Mouse (Mus musculus) heart, embryonic 11.5 days (tissue): ENCODE data around the gene 2700081O15Rik. TPM values are rescaled to one million over a fixed set of nuclear protein-coding genes. Genes with fewer than 3 reads are reported as not detected.

Experiments
- ATAC-seq: fragments of 200-750 bp; cut with Nextera tagmentation; replicated peaks from 2 replicates; pipeline ENCODE4 v1.8.0; 2017; ENCODE audit warnings: moderate library complexity; ENCODE audit not compliant: insufficient number of reproducible peaks, low FRiP score, low TSS enrichment
- H3K27ac ChIP-seq: fragments of 300-500 bp; sonication (generic); 2 replicates; pipeline ENCODE4 v1.5.1; 2014; ENCODE audit warnings: mild to moderate bottlenecking, low read depth, low read length
- H3K27me3 ChIP-seq: fragments of 300-500 bp; sonication (generic); 2 replicates; pipeline ENCODE4 v1.6.1; 2014; ENCODE audit warnings: mild to moderate bottlenecking, low read length, mixed read lengths; ENCODE audit not compliant: control insufficient read depth, insufficient read depth
- H3K36me3 ChIP-seq: fragments of 300-500 bp; sonication (generic); 2 replicates; pipeline ENCODE4 v1.6.1; 2014; ENCODE audit warnings: mild to moderate bottlenecking, low read length, moderate library complexity, mixed read lengths; ENCODE audit not compliant: control insufficient read depth, insufficient read depth
- H3K4me1 ChIP-seq: fragments of 300-500 bp; sonication (generic); 2 replicates; pipeline ENCODE4 v1.6.1; 2014; ENCODE audit warnings: low read length; ENCODE audit not compliant: control insufficient read depth, insufficient read depth
- H3K4me2 ChIP-seq: fragments of 300-500 bp; sonication (generic); 2 replicates; pipeline ENCODE4 v1.6.1; 2014; ENCODE audit warnings: mild to moderate bottlenecking, moderate library complexity
- H3K4me3 ChIP-seq: fragments of 300-500 bp; sonication (generic); 2 replicates; pipeline ENCODE4 v1.5.1; 2014; ENCODE audit warnings: low read depth, low read length
- H3K9ac ChIP-seq: fragments of 300-500 bp; sonication (generic); 2 replicates; pipeline ENCODE4 v1.6.1; 2014; ENCODE audit warnings: mild to moderate bottlenecking, low read depth, low read length, moderate library complexity
- H3K9me3 ChIP-seq: fragments of 300-500 bp; sonication (generic); replicated peaks from 2 replicates; pipeline ENCODE4 v1.6.1; 2016; ENCODE audit warnings: low read length; ENCODE audit not compliant: control insufficient read depth
- WGBS: fragments of 180-500 bp; shearing (Covaris S2); extraction: QIAGEN DNeasy Blood & Tissue Kit; methylation state at CpG from one replicate; pipeline ENCODE4 v1.1.7; 2014; ENCODE audit not compliant: insufficient replicate concordance; 5-methylcytosine and 5-hydroxymethylcytosine counted together
- polyA plus RNA-seq: library from polyadenylated mRNA; unstranded; fragments of >200 nt; fragmentation: Nextera tagmentation; extraction: Ambion mirVana; gene quantifications from 2 replicates; pipeline ENCODE4 v1.2.1, GENCODE M21; 2014

Gene 2700081O15Rik
- polyA plus RNA-seq, 1 experiment from 2014 or later: 4.7 TPM

DNA sequence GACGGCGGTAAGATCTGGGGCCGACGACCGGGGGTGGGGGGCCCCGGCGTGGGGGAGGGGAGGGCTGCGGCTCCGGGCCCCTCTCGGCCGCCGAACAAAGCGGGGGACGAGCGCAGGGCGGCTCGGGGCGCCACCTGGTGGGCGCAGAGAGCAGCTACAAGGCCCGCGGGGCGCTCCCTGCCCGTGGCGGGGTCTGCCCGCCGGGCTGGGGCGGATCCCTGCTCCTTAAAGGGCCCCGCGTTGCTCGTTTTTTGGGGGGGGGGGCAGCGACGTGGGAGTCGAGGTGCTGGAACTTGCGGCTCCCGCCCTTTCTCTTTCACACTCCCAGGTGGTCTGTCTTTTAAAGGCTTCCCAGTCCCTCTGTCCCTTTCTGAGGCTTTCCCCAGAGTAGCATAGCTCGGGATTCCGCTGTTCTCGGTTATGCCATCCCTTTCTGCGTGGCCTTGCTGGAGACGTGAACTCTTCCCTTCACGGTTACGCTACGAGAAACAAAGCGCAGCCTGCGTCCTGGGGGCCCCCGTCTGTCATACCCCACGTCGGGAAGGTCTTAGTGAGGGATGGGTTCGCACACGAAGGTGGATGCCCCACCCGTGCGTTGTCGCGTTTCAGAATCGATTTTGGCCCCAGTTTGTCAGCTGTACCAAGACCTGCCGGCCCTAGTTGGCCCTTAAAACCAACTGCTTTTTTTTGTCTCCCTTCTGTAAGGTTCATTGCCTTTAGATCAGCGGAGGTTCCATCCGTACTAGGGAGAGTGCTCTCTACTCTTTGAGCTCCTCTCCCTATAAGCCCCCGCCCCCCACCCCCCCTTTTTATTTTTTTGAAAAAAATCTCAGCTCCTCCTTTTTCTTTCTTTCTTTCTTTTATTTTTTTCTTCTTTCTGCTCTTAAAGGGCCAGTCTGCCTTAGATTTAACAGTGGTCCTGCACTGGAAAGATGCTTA lies 755 bp downstream of the 2700081O15Rik start:
- no peaks in the 10 kb centered on the region for H3K9me3 ChIP-seq
- H3K9ac ChIP-seq: peak overlapping the region; percentile 98
- H3K36me3 ChIP-seq: peaks cover 14% of the 10 kb centered on the region
- under 1% methylated on average over 50 of the region's 59 CpGs for WGBS
- H3K4me3 ChIP-seq: peak overlapping the region; percentile 90
- peak overlapping the region; percentile 79 for H3K27ac ChIP-seq
- H3K4me1 ChIP-seq: peaks cover 51% of the 10 kb centered on the region
- H3K4me2 ChIP-seq: peak overlapping the region; percentile 70
- ATAC-seq: peak; percentile 56
- no peaks in the 10 kb centered on the region for H3K27me3 ChIP-seq

- Histone ChIP-seq H3K27me3 (no peaks in the 10 kb centered on the region), H3K4me3 (peak overlapping the region; percentile 90), H3K9me3 (no peaks in the 10 kb centered on the region), H3K9ac (peak overlapping the region; percentile 98), H3K36me3 (peaks cover 16% of the 10 kb centered on the region), H3K4me1 (peaks cover 61% of the 10 kb centered on the region), H3K4me2 (peak overlapping the region; percentile 70), H3K27ac (no peak overlapping the region)
- 12% methylated on average over 6 of the region's 6 CpGs for WGBS
- ATAC-seq: no peak
These were observed 1.7 kb downstream of the 2700081O15Rik start for GRCm38 (mm10) chr19:7419134-7419533.

GRCm38 (mm10) chr19:7420108-7420507 lies 2.7 kb downstream of the 2700081O15Rik start:
- no peaks in the 10 kb centered on the region for H3K9me3 ChIP-seq
- H3K4me3 ChIP-seq: peak overlapping the region; percentile 90
- no peak overlapping the region for H3K27ac ChIP-seq
- peaks cover 16% of the 10 kb centered on the region for H3K36me3 ChIP-seq
- 0 out of 2 replicates have a peak overlapping the region, but pooled peaks have one; percentile 70 for H3K4me2 ChIP-seq
- no peaks in the 10 kb centered on the region for H3K27me3 ChIP-seq
- ATAC-seq: no peak
- WGBS: 63% methylated on average over 12 of the region's 12 CpGs
- 0 out of 2 replicates have a peak overlapping the region, but pooled peaks have one; percentile 16 for H3K9ac ChIP-seq
- H3K4me1 ChIP-seq: peaks cover 69% of the 10 kb centered on the region

DNA sequence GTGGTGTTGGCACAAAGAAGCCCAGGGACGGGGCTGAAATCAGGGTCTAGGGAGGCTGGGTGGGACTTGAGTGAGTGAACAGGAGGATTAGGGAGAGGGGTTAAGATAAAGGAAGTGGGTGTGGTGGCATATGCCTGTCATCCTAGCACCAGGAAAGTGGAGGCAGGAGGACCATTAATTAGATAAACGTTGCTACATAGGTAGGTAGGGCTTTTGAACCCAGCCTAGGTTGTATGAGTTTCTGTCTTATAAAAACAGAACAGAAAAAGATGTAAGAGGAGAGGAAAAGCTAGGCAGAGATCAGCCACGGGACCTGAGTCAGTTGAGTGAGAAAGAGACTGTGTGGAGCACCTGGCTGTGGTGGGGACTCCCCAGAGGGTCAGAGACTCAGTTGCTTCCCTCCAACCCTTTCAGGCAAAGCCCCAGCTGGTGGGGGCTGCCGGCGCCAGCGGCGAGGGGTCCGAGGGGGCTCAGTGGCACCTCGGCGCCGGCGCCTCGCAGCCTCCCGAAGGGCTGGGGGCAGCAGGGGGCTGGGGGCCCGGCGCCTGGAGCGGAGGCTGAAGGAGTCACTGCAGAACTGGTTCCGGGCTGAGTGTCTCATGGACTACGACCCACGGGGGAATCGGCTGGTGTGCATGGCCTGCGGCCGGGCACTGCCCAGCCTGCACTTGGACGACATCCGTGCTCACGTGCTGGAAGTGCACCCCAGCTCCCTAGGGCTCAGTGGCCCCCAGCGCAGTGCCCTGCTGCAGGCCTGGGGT lies 3.6 kb downstream of the 2700081O15Rik start:
- ATAC-seq: no peak
- no peak overlapping the region for H3K4me3 ChIP-seq
- H3K9ac ChIP-seq: no peak overlapping the region
- H3K4me1 ChIP-seq: peaks cover 67% of the 10 kb centered on the region
- peaks cover 16% of the 10 kb centered on the region for H3K36me3 ChIP-seq
- no peaks in the 10 kb centered on the region for H3K27me3 ChIP-seq
- H3K27ac ChIP-seq: no peak overlapping the region
- no peaks in the 10 kb centered on the region for H3K9me3 ChIP-seq
- peak overlapping the region; percentile 57 for H3K4me2 ChIP-seq
- 54% methylated on average over 27 of the region's 27 CpGs for WGBS

GRCm38 (mm10) chr19:7421602-7422591 lies 4.5 kb downstream of the 2700081O15Rik start:
- Histone ChIP-seq H3K9me3 (no peaks in the 10 kb centered on the region), H3K4me2 (peak overlapping the region; percentile 57), H3K27ac (peak overlapping the region; percentile 41; the same call in 1 of the 2 replicates), H3K4me3 (peak overlapping the region; percentile 21), H3K9ac (peak overlapping the region; percentile 60), H3K27me3 (no peaks in the 10 kb centered on the region), H3K36me3 (peaks cover 22% of the 10 kb centered on the region), H3K4me1 (peaks cover 64% of the 10 kb centered on the region)
- ATAC-seq: peak; percentile 28; the same call in 1 of the 2 replicates
- WGBS: 11% methylated on average over 45 of the region's 48 CpGs

DNA sequence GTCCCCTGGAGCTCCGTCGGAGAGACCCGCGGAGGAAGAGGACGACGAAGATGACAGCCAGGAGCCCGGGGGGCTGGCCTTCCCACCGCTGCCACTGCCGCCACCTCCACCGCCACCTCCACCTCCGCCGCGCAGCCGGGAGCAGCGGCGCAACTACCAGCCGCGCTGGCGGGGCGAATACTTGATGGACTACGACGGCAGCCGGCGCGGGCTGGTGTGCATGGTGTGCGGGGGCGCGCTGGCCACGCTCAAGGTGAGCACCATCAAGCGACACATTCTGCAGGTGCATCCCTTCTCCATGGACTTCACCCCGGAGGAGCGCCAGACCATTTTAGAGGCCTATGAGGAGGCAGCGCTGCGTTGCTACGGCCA lies 5.2 kb downstream of the 2700081O15Rik start:
- Histone ChIP-seq H3K4me2 (peak overlapping the region; percentile 57), H3K9ac (peak overlapping the region; percentile 60; the same call in 1 of the 2 replicates), H3K9me3 (no peaks in the 10 kb centered on the region), H3K4me3 (peak overlapping the region; percentile 21), H3K4me1 (peaks cover 64% of the 10 kb centered on the region), H3K36me3 (peaks cover 25% of the 10 kb centered on the region), H3K27ac (no peak overlapping the region), H3K27me3 (no peaks in the 10 kb centered on the region)
- no peak for ATAC-seq
- 11% methylated on average over 35 of the region's 35 CpGs for WGBS

DNA sequence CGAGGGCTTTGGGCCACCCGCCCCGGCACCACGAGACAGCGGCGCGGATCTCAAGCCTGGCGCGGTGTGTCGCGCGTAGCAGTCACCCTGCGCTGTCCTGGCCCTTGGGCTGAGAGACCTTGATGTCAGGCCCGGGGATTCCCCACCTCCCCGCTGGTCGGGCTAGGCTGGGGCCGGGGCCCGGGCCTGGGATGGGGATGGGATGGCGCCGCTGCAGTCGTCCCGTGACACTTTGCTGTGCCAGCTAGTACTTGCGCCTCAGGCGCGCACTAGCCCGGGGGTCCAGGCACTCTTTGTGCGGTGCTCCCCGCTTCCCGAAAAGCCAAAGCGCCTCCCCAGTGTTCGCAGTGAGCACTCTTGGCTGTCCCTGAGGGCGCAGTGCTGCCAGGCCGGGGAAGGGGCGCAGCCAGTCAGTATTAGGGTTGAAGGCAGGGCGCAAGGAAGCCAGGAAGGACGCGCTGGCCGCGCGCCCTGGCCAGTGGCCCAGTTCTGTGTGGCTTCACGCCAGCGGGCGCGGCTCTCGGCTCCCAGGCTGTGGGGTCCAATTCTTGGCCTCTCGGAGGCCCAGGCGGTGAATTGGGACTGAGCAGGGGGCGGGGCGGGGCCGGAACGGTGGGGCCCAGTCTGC lies 5.7 kb downstream of the 2700081O15Rik start:
- ATAC-seq: peak; percentile 35; the same call in 1 of the 2 replicates
- H3K9me3 ChIP-seq: no peaks in the 10 kb centered on the region
- no peak overlapping the region for H3K27ac ChIP-seq
- peaks cover 64% of the 10 kb centered on the region for H3K4me1 ChIP-seq
- 25% methylated on average over 49 of the region's 51 CpGs for WGBS
- H3K4me2 ChIP-seq: peak overlapping the region; percentile 57
- no peaks in the 10 kb centered on the region for H3K27me3 ChIP-seq
- H3K9ac ChIP-seq: peak overlapping the region; percentile 60; the same call in 1 of the 2 replicates
- peak overlapping the region; percentile 21 for H3K4me3 ChIP-seq
- H3K36me3 ChIP-seq: peaks cover 30% of the 10 kb centered on the region
